ENCODE assay signal across 10 mouse cellular contexts in genomic region chr1:170200379-170200778, GRCm38 (mm10). TPM values are rescaled to one million over a fixed set of nuclear protein-coding genes. Genes with fewer than 3 reads are reported as not detected.
DNase-seq lines count a peak whose midpoint lies in the region; ATAC-seq and TF ChIP-seq lines count a peak whose summit lies in the region.
"Had no signal": no experiment of that assay in that cellular context is flagged by ENCODE, and none has a peak within 500 bp of the region (broad histone marks: within the 10 kb centered on the region; RNA-seq: fewer than 3 reads in every experiment).

No protein-coding gene starts in this region.

- no peak overlapping the region for H3K9ac ChIP-seq in heart, embryonic 11.5 days (ENCODE audit: low read depth, low read length)
- H3K9ac ChIP-seq in liver, embryonic 14.5 days (replicated peaks), result no peak overlapping the region

- peak; percentile 74 for DNase-seq in heart, embryonic 10.5 days (ENCODE audit: low spot score)
- DNase-seq in spleen, adult 2 months (ENCODE audit: low read depth in 1 of 2, low spot score in 2 of 2), result peak in 1 of 2 experiments; percentile 24
- DNase-seq in spleen, adult 12 weeks (ENCODE audit: low spot score), result no peak
- peak; percentile 29 for DNase-seq in c-Kit-positive CD71-positive TER-119-positive erythroid progenitor cells, embryonic 14.5 days (ENCODE audit: low spot score)
- no peak for DNase-seq in liver, embryonic 14.5 days (ENCODE audit: low read depth in 3 of 3, low spot score in 3 of 3)
- no peak for DNase-seq in ovary, postnatal 14 days (ENCODE audit: low spot score)

- no peak for ATAC-seq in heart, embryonic 11.5 days (replicated peaks; ENCODE audit: insufficient number of reproducible peaks, low FRiP score, low TSS enrichment)
- ATAC-seq in liver, embryonic 14.5 days (ENCODE audit: insufficient read depth), result no peak
- no peak for ATAC-seq in inflammation-experienced regulatory T-cells, adult 6 months

- TF ChIP-seq POLR2A in spleen, adult 2 months (IDR thresholded peaks at IDR 0.05; ENCODE audit: low read depth, low read length), result no peak

- 75% methylated on average over 3 of the region's 3 CpGs for WGBS in heart, embryonic 10.5 days
- WGBS in heart, embryonic 11.5 days (ENCODE audit: insufficient replicate concordance), result 79% methylated on average over 3 of the region's 3 CpGs
- WGBS in spleen, adult 2 months, result 90% methylated on average over 3 of the region's 3 CpGs
- WGBS in liver, embryonic 14.5 days (ENCODE audit: insufficient replicate concordance), result 67% methylated on average over 3 of the region's 3 CpGs

- TF ChIP-seq CTCF in spleen, adult 2 months (IDR thresholded peaks at IDR 0.05; ENCODE audit: extremely low read depth, insufficient read depth, insufficient read length, insufficient replicate concordance), result peak; percentile 1; the same call in 1 of the 2 replicates
- peak; percentile 48 for TF ChIP-seq CTCF in liver, embryonic 14.5 days (IDR thresholded peaks at IDR 0.05; ENCODE audit: low read depth)

- no peak overlapping the region for H3K4me3 ChIP-seq in heart, embryonic 10.5 days
- no peak overlapping the region for H3K4me3 ChIP-seq in heart, embryonic 11.5 days (ENCODE audit: low read depth, low read length)
- no peak overlapping the region for H3K4me3 ChIP-seq in spleen, adult 2 months (ENCODE audit: extremely low read depth, insufficient read depth, insufficient read length)
- no peak overlapping the region for H3K4me3 ChIP-seq in liver, embryonic 14.5 days (ENCODE audit: insufficient read depth in 1 of 2, low read depth in 2 of 2, low read length in 2 of 2)

- H3K4me1 ChIP-seq in heart, embryonic 10.5 days, result no peaks in the 10 kb centered on the region
- H3K4me1 ChIP-seq in heart, embryonic 11.5 days (ENCODE audit: control insufficient read depth, insufficient read depth, low read length), result no peaks in the 10 kb centered on the region
- no peaks in the 10 kb centered on the region for H3K4me1 ChIP-seq in spleen, adult 2 months (ENCODE audit: control insufficient read depth, insufficient read depth, insufficient read length)
- no peaks in the 10 kb centered on the region for H3K4me1 ChIP-seq in liver, embryonic 14.5 days (replicated peaks; ENCODE audit: control insufficient read depth in 2 of 2, insufficient read depth in 2 of 2, low read length in 1 of 2)

- H3K9me3 ChIP-seq in heart, embryonic 10.5 days, result no peaks in the 10 kb centered on the region
- H3K9me3 ChIP-seq in heart, embryonic 11.5 days (replicated peaks; ENCODE audit: control insufficient read depth, low read length), result no peaks in the 10 kb centered on the region
- no peaks in the 10 kb centered on the region for H3K9me3 ChIP-seq in liver, embryonic 14.5 days (ENCODE audit: control insufficient read depth, low read length)

- no peak for TF ChIP-seq EP300 in liver, embryonic 14.5 days (IDR thresholded peaks at IDR 0.05; ENCODE audit: low read depth)

- H3K27ac ChIP-seq in heart, embryonic 10.5 days, result no peak overlapping the region
- no peak overlapping the region for H3K27ac ChIP-seq in heart, embryonic 11.5 days (ENCODE audit: low read depth, low read length)
- H3K27ac ChIP-seq in spleen, adult 2 months (ENCODE audit: insufficient read depth, low read length), result no peak overlapping the region
- no peak overlapping the region for H3K27ac ChIP-seq in liver, embryonic 14.5 days

- peaks cover 72% of the 10 kb centered on the region for H3K36me3 ChIP-seq in heart, embryonic 10.5 days
- H3K36me3 ChIP-seq in heart, embryonic 11.5 days (ENCODE audit: control insufficient read depth, insufficient read depth, low read length), result peaks cover 16% of the 10 kb centered on the region
- peaks cover 37% of the 10 kb centered on the region for H3K36me3 ChIP-seq in spleen, adult 2 months (ENCODE audit: control insufficient read depth, insufficient read depth, low read length)
- peaks cover 39% of the 10 kb centered on the region for H3K36me3 ChIP-seq in liver, embryonic 14.5 days (replicated peaks; ENCODE audit: control insufficient read depth, insufficient read depth, low read depth)

- H3K27me3 ChIP-seq in heart, embryonic 10.5 days (ENCODE audit: insufficient read depth, poor library complexity, severe bottlenecking), result no peaks in the 10 kb centered on the region
- H3K27me3 ChIP-seq in heart, embryonic 11.5 days (ENCODE audit: control insufficient read depth, insufficient read depth, low read length), result no peaks in the 10 kb centered on the region
- H3K27me3 ChIP-seq in spleen, adult 2 months (ENCODE audit: control insufficient read depth, insufficient read depth, low read length), result no peaks in the 10 kb centered on the region
- H3K27me3 ChIP-seq in liver, embryonic 14.5 days (ENCODE audit: control insufficient read depth, insufficient read depth, low read length), result no peaks in the 10 kb centered on the region

- no peak overlapping the region for H3K4me2 ChIP-seq in heart, embryonic 11.5 days
- H3K4me2 ChIP-seq in liver, embryonic 14.5 days (ENCODE audit: low read depth), result no peak overlapping the region

RNA-seq across cellular contexts. Expression of gene Uhmk1, which starts 14.8 kb away (rescaled TPM):
- 8.6 and 10.5 TPM in 2 replicates for polyA plus RNA-seq in heart, embryonic 10.5 days (2016; fragmentation: Nextera tagmentation; extraction: Ambion mirVana)
- polyA plus RNA-seq in heart, embryonic 11.5 days (2014; fragmentation: Nextera tagmentation; extraction: Ambion mirVana), result 9.3 and 14.3 TPM in 2 replicates
- polyA plus RNA-seq in spleen, adult 2 months (2012; rRNA removed), result 8.6 and 9.1 TPM in 2 replicates
- 7.6 and 9.3 TPM in 2 replicates for polyA plus RNA-seq in liver, embryonic 14.5 days (2012; rRNA removed)
- 8.4 and 9.5 TPM in 2 replicates for polyA plus RNA-seq in liver, embryonic 14.5 days (2014; fragmentation: Nextera tagmentation; extraction: Ambion mirVana)
- 10 to 100 TPM; 12.3 to 14.1 (median 12.8) TPM for polyA plus RNA-seq in inflammation-experienced regulatory T-cells, adult 6 months (2017; shearing (Covaris generic))

RNA-seq across cellular contexts. Expression of gene Uap1, which starts 25.6 kb away (rescaled TPM):
- 63.0 and 67.4 TPM in 2 replicates for polyA plus RNA-seq in heart, embryonic 10.5 days (2016; fragmentation: Nextera tagmentation; extraction: Ambion mirVana)
- 58.6 and 67.6 TPM in 2 replicates for polyA plus RNA-seq in heart, embryonic 11.5 days (2014; fragmentation: Nextera tagmentation; extraction: Ambion mirVana)
- 6.8 TPM in 2 replicates for polyA plus RNA-seq in spleen, adult 2 months (2012; rRNA removed)
- polyA plus RNA-seq in liver, embryonic 14.5 days (2012; rRNA removed), result 10.6 and 15.6 TPM in 2 replicates
- 32.1 and 34.9 TPM in 2 replicates for polyA plus RNA-seq in liver, embryonic 14.5 days (2014; fragmentation: Nextera tagmentation; extraction: Ambion mirVana)
- polyA plus RNA-seq in inflammation-experienced regulatory T-cells, adult 6 months (2017; shearing (Covaris generic)), result 10 to 100 TPM; 10.6 to 22.9 (median 14.7) TPM

RNA-seq across cellular contexts. Expression of gene Sh2d1b2, which starts 32.2 kb away (rescaled TPM):
- not detected in 2 replicates for polyA plus RNA-seq in heart, embryonic 10.5 days (2016; fragmentation: Nextera tagmentation; extraction: Ambion mirVana)
- polyA plus RNA-seq in heart, embryonic 11.5 days (2014; fragmentation: Nextera tagmentation; extraction: Ambion mirVana), result not detected in 2 replicates
- polyA plus RNA-seq in spleen, adult 2 months (2012; rRNA removed), result 0.36 TPM in 1 of 2 replicates, not detected in the other
- not detected in 2 replicates for polyA plus RNA-seq in liver, embryonic 14.5 days (2012; rRNA removed)
- not detected in 2 replicates for polyA plus RNA-seq in liver, embryonic 14.5 days (2014; fragmentation: Nextera tagmentation; extraction: Ambion mirVana)
- not detected for polyA plus RNA-seq in inflammation-experienced regulatory T-cells, adult 6 months (2017; shearing (Covaris generic))
- polyA plus RNA-seq: large intestine, adult 2 months; neural tube, embryonic 14.5 days had no signal

Comparison
In these comparisons a context has a peak if more than half of its experiments do, and no peak if none do; other contexts are left out.
1. DNase-seq: peak in heart, embryonic 10.5 days (single experiment) and c-Kit-positive CD71-positive TER-119-positive erythroid progenitor cells, embryonic 14.5 days (single experiment); none in spleen, adult 12 weeks (single experiment), liver, embryonic 14.5 days (0 of 3) and ovary, postnatal 14 days (single experiment).